Mouse (Mus musculus) bone marrow, adult 2 months (tissue): ENCODE measurements at regions not wholly inside any gene's neighbourhood (a gene's known extent, or its start where the extent isn't known, plus 50 kb on each side); places are given as distances from the start of the nearest gene placed in this dataset.

Source experiments
- CTCF ChIP-seq: fragments of 200-500 bp; IDR thresholded peaks from 2 replicates; pipeline ENCODE4 v1.5.1; 2011; ENCODE audit warnings: low read length, control low read depth; ENCODE audit not compliant: control insufficient read depth, insufficient read depth
- POLR2A ChIP-seq: fragments of 200-500 bp; IDR thresholded peaks from 2 replicates; pipeline ENCODE4 v1.6.1; 2011; ENCODE audit warnings: low read depth, mild to moderate bottlenecking, control low read depth, low read length, borderline replicate concordance; ENCODE audit not compliant: control insufficient read depth

- TF ChIP-seq CTCF: no peak
- TF ChIP-seq POLR2A: no peak
These were observed 66.0 kb upstream of the Zmiz1 start for GRCm38 (mm10) chr14:25392940-25393339.
